In the genomic region with DNA sequence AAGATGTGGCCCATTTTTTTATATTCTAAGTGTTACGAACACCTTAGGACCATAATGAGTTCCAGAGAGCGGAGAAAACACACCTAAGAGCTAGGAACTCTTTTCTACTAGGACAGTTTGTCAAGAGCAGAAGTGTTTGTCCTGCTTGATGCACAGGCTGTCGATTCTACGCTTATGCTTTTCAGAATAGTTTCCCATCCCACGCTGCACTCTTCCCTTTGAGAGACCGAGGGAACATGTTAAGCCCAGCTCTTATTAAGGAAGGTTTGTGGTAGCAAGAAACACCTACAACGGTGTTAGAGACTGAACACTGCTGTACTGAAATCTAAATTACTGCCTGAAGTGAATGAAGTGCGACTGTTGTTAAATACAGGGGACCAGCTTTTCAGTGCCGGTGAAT, we compare ENCODE assay signal across 10 mouse cellular contexts. TPM values are rescaled to one million over a fixed set of nuclear protein-coding genes. Genes with fewer than 3 reads are reported as not detected.
DNase-seq lines count a peak whose midpoint lies in the region; ATAC-seq lines count a peak whose summit lies in the region.
"Had no signal": no experiment of that assay in that cellular context is flagged by ENCODE, and none has a peak within 500 bp of the region (broad histone marks: within the 10 kb centered on the region; RNA-seq: fewer than 3 reads in every experiment).

No protein-coding gene starts in this region.

- no peak for DNase-seq in heart, postnatal 25 days (ENCODE audit: low spot score)
- peak; percentile 59 for DNase-seq in brain, adult 2 months (ENCODE audit: low read depth, low spot score)
- no peak for DNase-seq in midbrain, embryonic 10.5 days (ENCODE audit: low spot score)
- DNase-seq in adrenal gland, adult (ENCODE audit: inconsistent age in 2 of 2, low spot score in 1 of 2): no peak
- no peak for DNase-seq in spleen, postnatal 14 days (ENCODE audit: low spot score in 2 of 2)
- DNase-seq: kidney, postnatal 36 days had no signal

- H3K27ac ChIP-seq in heart, embryonic 11.5 days (ENCODE audit: low read depth, low read length): no peak overlapping the region
- H3K27ac ChIP-seq in forebrain, embryonic 15.5 days (replicated peaks): no peak overlapping the region
- H3K27ac ChIP-seq in midbrain, embryonic 10.5 days (replicated peaks): no peak overlapping the region
- H3K27ac ChIP-seq: macrophage had no signal

- H3K4me2 ChIP-seq in heart, embryonic 11.5 days: peak overlapping the region; percentile 86
- peak overlapping the region; percentile 82 for H3K4me2 ChIP-seq in forebrain, embryonic 15.5 days (replicated peaks)

- no peak for ATAC-seq in heart, embryonic 11.5 days (replicated peaks; ENCODE audit: insufficient number of reproducible peaks, low FRiP score, low TSS enrichment)
- no peak for ATAC-seq in forebrain, embryonic 15.5 days (replicated peaks)
- no peak for ATAC-seq in megakaryocyte progenitor cell, adult 5-6 weeks (replicated peaks; ENCODE audit: poor library complexity)

- peaks cover 4% of the 10 kb centered on the region for H3K27me3 ChIP-seq in heart, embryonic 11.5 days (ENCODE audit: control insufficient read depth, insufficient read depth, low read length)
- 0 out of 2 replicates have a peak, but pooled peaks cover 4% of the 10 kb centered on the region for H3K27me3 ChIP-seq in forebrain, embryonic 15.5 days
- H3K27me3 ChIP-seq in midbrain, embryonic 10.5 days (ENCODE audit: low read depth, poor library complexity, severe bottlenecking): peaks cover 38% of the 10 kb centered on the region

- no peaks in the 10 kb centered on the region for H3K9me3 ChIP-seq in heart, embryonic 11.5 days (replicated peaks; ENCODE audit: control insufficient read depth, low read length)
- no peaks in the 10 kb centered on the region for H3K9me3 ChIP-seq in forebrain, embryonic 15.5 days
- no peaks in the 10 kb centered on the region for H3K9me3 ChIP-seq in midbrain, embryonic 10.5 days (replicated peaks)

- intact Hi-C loops in heart, postnatal 25 days (cut with DNase I): no loop called here

- H3K36me3 ChIP-seq in heart, embryonic 11.5 days (ENCODE audit: control insufficient read depth, insufficient read depth, low read length): no peaks in the 10 kb centered on the region
- no peaks in the 10 kb centered on the region for H3K36me3 ChIP-seq in forebrain, embryonic 15.5 days
- no peaks in the 10 kb centered on the region for H3K36me3 ChIP-seq in midbrain, embryonic 10.5 days

- H3K4me1 ChIP-seq in heart, embryonic 11.5 days (ENCODE audit: control insufficient read depth, insufficient read depth, low read length): 0 out of 2 replicates have a peak, but pooled peaks cover 4% of the 10 kb centered on the region
- peaks cover 19% of the 10 kb centered on the region for H3K4me1 ChIP-seq in forebrain, embryonic 15.5 days
- peaks cover 39% of the 10 kb centered on the region for H3K4me1 ChIP-seq in midbrain, embryonic 10.5 days

- H3K9ac ChIP-seq in heart, embryonic 11.5 days (ENCODE audit: low read depth, low read length): peak overlapping the region; percentile 64; the same call in 1 of the 2 replicates
- H3K9ac ChIP-seq in forebrain, embryonic 15.5 days (replicated peaks): no peak overlapping the region

- H3K4me3 ChIP-seq in heart, embryonic 11.5 days (ENCODE audit: low read depth, low read length): peak overlapping the region; percentile 47; the same call in 1 of the 2 replicates
- peak overlapping the region; percentile 47 for H3K4me3 ChIP-seq in forebrain, embryonic 15.5 days
- H3K4me3 ChIP-seq in midbrain, embryonic 10.5 days: peak overlapping the region; percentile 66

- 66% methylated on average over 9 of the region's 9 CpGs for WGBS in heart, embryonic 11.5 days (ENCODE audit: insufficient replicate concordance)
- 67% methylated on average over 9 of the region's 9 CpGs for WGBS in forebrain, embryonic 15.5 days
- WGBS in midbrain, embryonic 10.5 days: 68% methylated on average over 9 of the region's 9 CpGs

RNA-seq across cellular contexts. Expression of gene Kcnab1, which starts 1.0 kb away (rescaled TPM):
- polyA plus RNA-seq in heart, embryonic 11.5 days (2014; fragmentation: Nextera tagmentation; extraction: Ambion mirVana): 2.7 and 3.6 TPM in 2 replicates
- 1 to 10 TPM; 2.4 to 3.2 TPM for total RNA-seq in heart, postnatal 25 days (2021)
- polyA plus RNA-seq in forebrain, embryonic 15.5 days (2015; fragmentation: Nextera tagmentation; extraction: Ambion mirVana): 6.5 TPM in 2 replicates
- polyA plus RNA-seq in midbrain, embryonic 10.5 days (2016; fragmentation: Nextera tagmentation; extraction: Ambion mirVana): 6.7 and 7.0 TPM in 2 replicates
- 0.07 and 0.37 TPM in 2 replicates for total RNA-seq in megakaryocyte progenitor cell, adult 5-6 weeks (2015)
- 1.0 and 1.7 TPM in 2 replicates for total RNA-seq in megakaryocyte progenitor cell, adult 5-6 weeks (2017)
